Mouse (Mus musculus) E14TG2a.4 (cell line): ENCODE results near the gene Glul.
A peak's percentile ranks its signal among the peaks of the same experiment; 100 is the strongest.
"Not testable (repeated sequence)": the region's sequence is repeated elsewhere in the genome, so short reads cannot be mapped to it uniquely, and the experiment has no call there.

Source experiments
- H3K27me3 ChIP-seq: 2 replicates; pipeline ENCODE4 v1.6.1; 2014; ENCODE audit warnings: low read length, control low read depth; ENCODE audit not compliant: insufficient read depth
- H3K36me3 ChIP-seq: 2 replicates; pipeline ENCODE4 v1.6.1; 2014; ENCODE audit warnings: low read length, control low read depth; ENCODE audit not compliant: insufficient read depth
- H3K4me1 ChIP-seq: replicated peaks from 2 replicates; pipeline ENCODE4 v1.6.1; 2014; ENCODE audit warnings: low read depth, low read length, control low read depth
- H3K4me3 ChIP-seq: replicated peaks from 2 replicates; pipeline ENCODE4 v1.5.1; 2014; ENCODE audit warnings: mild to moderate bottlenecking, low read length
- H3K9me3 ChIP-seq: 2 replicates; pipeline ENCODE4 v1.6.1; 2014; ENCODE audit warnings: low read length, control low read depth
- CTCF ChIP-seq: conservative IDR thresholded peaks from 2 replicates; pipeline ENCODE4 v1.5.1; 2014; ENCODE audit warnings: low read length
- NANOG ChIP-seq: IDR thresholded peaks from 2 replicates; pipeline ENCODE4 v1.6.1; 2014; ENCODE audit warnings: borderline replicate concordance, low read length, mixed read lengths
- POU5F1 ChIP-seq: IDR thresholded peaks from 2 replicates; pipeline ENCODE4 v1.6.1; 2014; ENCODE audit warnings: low read length, borderline replicate concordance

The Glul gene

GRCm38 (mm10) chr1:153899731-153900380, at the start of gene Glul, which contains the start of gene Teddm2:
Gene Glul, plus strand, starts transcription at chr1:153899944.
Gene Teddm2, minus strand, starts transcription at chr1:153900228.
- H3K27me3 ChIP-seq: no peaks in the 10 kb centered on the region
- H3K9me3 ChIP-seq: no peaks in the 10 kb centered on the region
- H3K4me1 ChIP-seq: peaks cover 72% of the 10 kb centered on the region
- H3K4me3 ChIP-seq: peak within 1 kb of the TSS; percentile 91
- TF ChIP-seq NANOG (no peak), CTCF (no peak), POU5F1 (no peak)
- H3K36me3 ChIP-seq: peaks cover 26% of the 10 kb centered on the region

GRCm38 (mm10) chr1:153852696-153853095, 47.0 kb upstream of the Glul start:
- not testable (repeated sequence) for H3K27me3 ChIP-seq, H3K4me3 ChIP-seq, H3K36me3 ChIP-seq, H3K9me3 ChIP-seq, H3K4me1 ChIP-seq

- Histone ChIP-seq H3K4me3 (no peak overlapping the region), H3K27me3 (no peaks in the 10 kb centered on the region), H3K4me1 (no peaks in the 10 kb centered on the region), H3K9me3 (no peaks in the 10 kb centered on the region), H3K36me3 (no peaks in the 10 kb centered on the region)
- no peak for TF ChIP-seq CTCF
- TF ChIP-seq NANOG: no peak
- TF ChIP-seq POU5F1: no peak
Observed at GRCm38 (mm10) chr1:153855946-153856345, 43.8 kb upstream of the Glul start.

DNA sequence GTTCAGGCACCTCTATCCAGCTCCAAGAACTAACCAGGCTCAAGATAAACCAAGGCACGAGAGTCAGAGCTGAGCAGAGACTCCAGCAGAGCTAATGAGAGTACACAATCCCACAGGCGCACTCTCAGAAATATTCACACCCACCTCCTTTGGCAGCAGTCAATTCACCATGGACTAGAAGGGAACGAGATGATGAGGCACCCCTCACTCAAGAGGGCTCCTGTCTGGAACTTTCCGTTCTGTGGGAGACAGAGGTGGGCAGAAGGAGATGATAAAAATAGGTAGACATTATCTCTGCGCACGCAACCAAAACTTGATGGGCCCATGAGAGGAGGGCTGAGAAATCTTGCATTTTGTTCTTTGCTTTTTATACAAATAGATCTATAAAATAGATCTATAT, 25.7 kb upstream of the Glul start, which contains the start of gene Teddm1b:
Gene Teddm1b (plus strand): TSS at position 301 of the 400 bp plus-strand sequence.
- no peaks in the 10 kb centered on the region for H3K36me3 ChIP-seq
- no peaks in the 10 kb centered on the region for H3K9me3 ChIP-seq
- H3K4me1 ChIP-seq: no peaks in the 10 kb centered on the region
- TF ChIP-seq NANOG: no peak
- no peak for TF ChIP-seq CTCF
- no peaks in the 10 kb centered on the region for H3K27me3 ChIP-seq
- no peak within 1 kb of the TSS for H3K4me3 ChIP-seq

DNA sequence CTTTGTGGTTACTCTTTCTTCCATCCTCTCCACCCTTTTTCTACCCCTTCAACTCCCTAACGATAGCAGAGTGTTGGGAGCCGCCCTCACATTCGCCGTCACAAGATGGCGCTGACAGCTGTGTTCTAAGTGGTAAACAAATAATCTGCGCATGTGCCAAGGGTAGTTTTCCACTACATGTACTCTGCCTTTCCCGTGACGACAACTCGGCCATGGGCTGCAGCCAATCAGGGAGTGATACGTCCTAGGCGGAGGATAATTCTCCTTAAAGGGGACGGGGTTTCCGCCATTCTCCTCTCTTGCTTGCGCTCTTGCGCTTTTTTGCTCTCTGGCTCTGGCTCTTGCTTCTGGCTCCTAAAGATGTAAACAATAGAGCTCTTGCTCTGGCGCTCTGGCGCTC, 19.4 kb upstream of the Glul start:
- not testable (repeated sequence) for H3K27me3 ChIP-seq, H3K4me3 ChIP-seq, H3K36me3 ChIP-seq, H3K4me1 ChIP-seq
- peaks cover 20% of the 10 kb centered on the region for H3K9me3 ChIP-seq

GRCm38 (mm10) chr1:153886024-153886633, 13.6 kb upstream of the Glul start:
- no peak for TF ChIP-seq CTCF
- no peak for TF ChIP-seq POU5F1
- TF ChIP-seq NANOG: no peak
- Histone ChIP-seq H3K36me3 (no peaks in the 10 kb centered on the region), H3K4me1 (peaks cover 20% of the 10 kb centered on the region), H3K4me3 (peak overlapping the region; percentile 13; the same call in 1 of the 2 replicates), H3K9me3 (peaks cover 3% of the 10 kb centered on the region; the same call in 1 of the 2 replicates), H3K27me3 (peaks cover 9% of the 10 kb centered on the region; the same call in 1 of the 2 replicates)

- no peak overlapping the region for H3K4me3 ChIP-seq
- no peaks in the 10 kb centered on the region for H3K36me3 ChIP-seq
- H3K9me3 ChIP-seq: peaks cover 6% of the 10 kb centered on the region
- no peak for TF ChIP-seq POU5F1
- no peak for TF ChIP-seq CTCF
- TF ChIP-seq NANOG: no peak
- H3K27me3 ChIP-seq: peaks cover 9% of the 10 kb centered on the region; the same call in 1 of the 2 replicates
- peaks cover 18% of the 10 kb centered on the region for H3K4me1 ChIP-seq
Observed at GRCm38 (mm10) chr1:153890121-153890520, 9.6 kb upstream of the Glul start.

DNA sequence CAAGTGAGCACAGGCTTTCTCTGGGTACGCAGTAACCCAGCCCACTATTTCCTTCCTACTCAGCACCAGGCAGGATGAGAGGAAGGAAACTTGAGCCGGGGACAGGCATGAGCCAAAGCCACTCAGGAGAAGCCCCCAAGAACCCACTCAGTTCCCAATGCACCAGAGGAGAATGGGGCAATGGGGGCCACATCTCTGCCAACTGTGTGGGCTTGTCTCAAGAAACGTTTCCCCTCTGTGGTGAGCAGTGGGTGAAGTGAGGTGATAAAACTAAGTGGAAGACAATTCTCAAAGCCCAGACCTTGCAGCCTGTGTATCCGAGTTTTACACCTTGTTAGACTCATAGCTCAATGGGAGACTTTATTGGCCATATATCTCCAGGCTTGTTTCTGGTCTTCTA, 8.3 kb upstream of the Glul start, which contains the start of gene Teddm1a:
Gene Teddm1a (plus strand): TSS at position 301 of the 400 bp plus-strand sequence.
- Histone ChIP-seq H3K36me3 (no peaks in the 10 kb centered on the region), H3K4me1 (peaks cover 14% of the 10 kb centered on the region), H3K9me3 (peaks cover 6% of the 10 kb centered on the region), H3K4me3 (no peak within 1 kb of the TSS), H3K27me3 (peaks cover 9% of the 10 kb centered on the region; the same call in 1 of the 2 replicates)
- TF ChIP-seq CTCF (no peak), NANOG (no peak)

DNA sequence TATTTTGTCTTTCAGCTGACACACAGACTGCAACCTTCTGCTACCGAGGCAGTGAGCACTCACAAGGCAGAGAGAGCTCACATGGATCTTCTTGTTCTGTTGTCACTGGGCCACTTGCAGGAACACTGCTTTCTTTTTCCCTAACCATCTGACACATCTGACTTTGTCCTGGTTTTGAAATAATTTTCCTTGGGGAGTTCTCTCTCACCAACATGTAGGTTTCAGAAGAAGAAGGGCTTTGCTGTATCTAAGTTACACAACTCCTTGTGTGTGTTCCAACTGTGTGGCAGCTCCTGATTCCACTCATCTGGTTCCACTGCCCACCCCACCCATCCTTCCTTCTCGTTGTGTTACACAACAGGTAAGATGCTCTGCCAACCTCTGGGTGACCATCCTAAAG, 6.0 kb upstream of the Glul start:
- Histone ChIP-seq H3K4me3 (no peak overlapping the region), H3K36me3 (no peaks in the 10 kb centered on the region), H3K9me3 (peaks cover 6% of the 10 kb centered on the region), H3K27me3 (peaks cover 9% of the 10 kb centered on the region; the same call in 1 of the 2 replicates), H3K4me1 (peaks cover 33% of the 10 kb centered on the region)
- no peak for TF ChIP-seq POU5F1
- TF ChIP-seq CTCF: no peak
- TF ChIP-seq NANOG: no peak
